Mouse (Mus musculus): ENCODE measurements around the gene 0610030E20Rik.

0610030E20Rik gene

GRCm38 (mm10) chr6:72367460-72367974 is 20.4 kb downstream of the 0610030E20Rik start:
- no peak for DNase-seq (ENCODE audit: extremely low read depth, insufficient read length, low spot score)

GRCm38 (mm10) chr6:72369557-72369956 is 22.4 kb downstream of the 0610030E20Rik start:
- DNase-seq (ENCODE audit: extremely low read depth, insufficient read length, low spot score), result no peak

- DNase-seq (ENCODE audit: extremely low read depth, insufficient read length, low spot score), result peak; percentile 70
Observed at GRCm38 (mm10) chr6:72370091-72370490, 23.0 kb downstream of the 0610030E20Rik start.

GRCm38 (mm10) chr6:72371147-72371546 is 24.0 kb downstream of the 0610030E20Rik start:
- peak; percentile 80 for DNase-seq (ENCODE audit: extremely low read depth, insufficient read length, low spot score)

GRCm38 (mm10) chr6:72371571-72371970 is 24.5 kb downstream of the 0610030E20Rik start:
- no peak for DNase-seq (ENCODE audit: extremely low read depth, insufficient read length, low spot score)

GRCm38 (mm10) chr6:72373184-72373583 is 26.1 kb downstream of the 0610030E20Rik start:
- no peak for DNase-seq (ENCODE audit: extremely low read depth, insufficient read length, low spot score)

GRCm38 (mm10) chr6:72374206-72374605 is 27.1 kb downstream of the 0610030E20Rik start:
- no peak for DNase-seq (ENCODE audit: extremely low read depth, insufficient read length, low spot score)

GRCm38 (mm10) chr6:72374820-72375563 is 27.9 kb downstream of the 0610030E20Rik start:
- no peak for DNase-seq (ENCODE audit: extremely low read depth, insufficient read length, low spot score)

- no peak for DNase-seq (ENCODE audit: extremely low read depth, insufficient read length, low spot score)
Observed at GRCm38 (mm10) chr6:72378510-72379234, 31.6 kb downstream of the 0610030E20Rik start.

- peak; percentile 36 for DNase-seq (ENCODE audit: extremely low read depth, insufficient read length, low spot score)
Observed at GRCm38 (mm10) chr6:72379377-72380130, 32.4 kb downstream of the 0610030E20Rik start.

GRCm38 (mm10) chr6:72380131-72380770 is 33.1 kb downstream of the 0610030E20Rik start, which contains the start of gene Vamp5:
Gene Vamp5, minus strand, starts transcription at chr6:72380468.
- DNase-seq (ENCODE audit: extremely low read depth, insufficient read length, low spot score), result peak; percentile 86

- no peak for DNase-seq (ENCODE audit: extremely low read depth, insufficient read length, low spot score)
Observed at GRCm38 (mm10) chr6:72382494-72382893, 35.4 kb downstream of the 0610030E20Rik start.

GRCm38 (mm10) chr6:72383142-72383820 is 36.2 kb downstream of the 0610030E20Rik start:
- DNase-seq (ENCODE audit: extremely low read depth, insufficient read length, low spot score), result peak; percentile 33

GRCm38 (mm10) chr6:72383952-72384351 is 36.8 kb downstream of the 0610030E20Rik start:
- DNase-seq (ENCODE audit: extremely low read depth, insufficient read length, low spot score), result no peak

GRCm38 (mm10) chr6:72385258-72385657 is 38.1 kb downstream of the 0610030E20Rik start:
- DNase-seq (ENCODE audit: extremely low read depth, insufficient read length, low spot score), result no peak

GRCm38 (mm10) chr6:72386561-72386960 is 39.4 kb downstream of the 0610030E20Rik start:
- no peak for DNase-seq (ENCODE audit: extremely low read depth, insufficient read length, low spot score)

GRCm38 (mm10) chr6:72387816-72388215 is 40.7 kb downstream of the 0610030E20Rik start:
- no peak for DNase-seq (ENCODE audit: extremely low read depth, insufficient read length, low spot score)

- no peak for DNase-seq (ENCODE audit: extremely low read depth, insufficient read length, low spot score)
Observed at GRCm38 (mm10) chr6:72388266-72388665, 41.1 kb downstream of the 0610030E20Rik start.

GRCm38 (mm10) chr6:72388791-72389329 is 41.7 kb downstream of the 0610030E20Rik start:
- DNase-seq (ENCODE audit: extremely low read depth, insufficient read length, low spot score), result no peak
